Mouse (Mus musculus): ENCODE measurements at regions not wholly inside any gene's neighbourhood (a gene's known extent, or its start where the extent isn't known, plus 50 kb on each side); places are given as distances from the start of the nearest gene placed in this dataset.

GRCm38 (mm10) chr1:61437603-61438002 is 201.0 kb upstream of the Pard3b start:
- no peak for DNase-seq

- DNase-seq = no peak
These were observed 177.2 kb upstream of the Pard3b start for GRCm38 (mm10) chr1:61461435-61461834.

GRCm38 (mm10) chr1:61470617-61471214 is 167.9 kb upstream of the Pard3b start:
- DNase-seq = no peak

- no peak for DNase-seq
These were observed 166.6 kb upstream of the Pard3b start for GRCm38 (mm10) chr1:61471779-61472578.

- DNase-seq = no peak
These were observed 165.9 kb upstream of the Pard3b start for GRCm38 (mm10) chr1:61472579-61473242.

GRCm38 (mm10) chr1:61485459-61485858 is 153.2 kb upstream of the Pard3b start:
- no peak for DNase-seq

GRCm38 (mm10) chr1:61524886-61525285 is 113.7 kb upstream of the Pard3b start:
- DNase-seq = no peak

GRCm38 (mm10) chr1:61525881-61526280 is 112.7 kb upstream of the Pard3b start:
- no peak for DNase-seq

- no peak for DNase-seq
These were observed 109.9 kb upstream of the Pard3b start for GRCm38 (mm10) chr1:61528757-61529156.

GRCm38 (mm10) chr1:61530166-61530565 is 108.5 kb upstream of the Pard3b start:
- DNase-seq = no peak

GRCm38 (mm10) chr1:61531487-61531886 is 107.1 kb upstream of the Pard3b start:
- no peak for DNase-seq

- DNase-seq = no peak
These were observed 98.5 kb upstream of the Pard3b start for GRCm38 (mm10) chr1:61540081-61540480.

- no peak for DNase-seq
These were observed 97.5 kb upstream of the Pard3b start for GRCm38 (mm10) chr1:61541166-61541565.

GRCm38 (mm10) chr1:61552577-61553517 is 85.8 kb upstream of the Pard3b start:
- no peak for DNase-seq

GRCm38 (mm10) chr1:61559514-61559913 is 79.1 kb upstream of the Pard3b start:
- DNase-seq = no peak

- no peak for DNase-seq
These were observed 76.5 kb upstream of the Pard3b start for GRCm38 (mm10) chr1:61562091-61562490.

- no peak for DNase-seq
These were observed 73.2 kb upstream of the Pard3b start for GRCm38 (mm10) chr1:61565471-61565870.

- no peak for DNase-seq
These were observed 64.3 kb upstream of the Pard3b start for GRCm38 (mm10) chr1:61574276-61574675.

GRCm38 (mm10) chr1:61576758-61577157 is 61.9 kb upstream of the Pard3b start:
- no peak for DNase-seq

- no peak for DNase-seq
These were observed 51.4 kb upstream of the Pard3b start for GRCm38 (mm10) chr1:61587251-61587650.
